Mouse (Mus musculus) heart, postnatal 0 days (tissue): ENCODE results near the gene Kcnt2. TPM values are rescaled to one million over a fixed set of nuclear protein-coding genes. Genes with fewer than 3 reads are reported as not detected.

ENCODE experiments used
- ATAC-seq: fragments of 200-750 bp; cut with Nextera tagmentation; 2 replicates; pipeline ENCODE4 v1.8.0; 2017; ENCODE audit warnings: low read depth, moderate number of reproducible peaks, moderate library complexity; ENCODE audit not compliant: insufficient read depth
- DNase-seq: peaks from one replicate; pipeline ENCODE4 v3.0.0-alpha.2; 2016; ENCODE audit warnings: low spot score
- H3K27ac ChIP-seq: fragments of 300-500 bp; sonication (generic); 2 replicates; pipeline ENCODE4 v1.5.1; 2014; ENCODE audit warnings: low read depth, mild to moderate bottlenecking
- H3K27me3 ChIP-seq: fragments of 300-500 bp; sonication (generic); 2 replicates; pipeline ENCODE4 v1.6.1; 2014; ENCODE audit warnings: low read length, mixed read lengths; ENCODE audit not compliant: control insufficient read depth, insufficient read depth
- H3K36me3 ChIP-seq: fragments of 300-500 bp; sonication (generic); replicated peaks from 2 replicates; pipeline ENCODE4 v1.6.1; 2014; ENCODE audit warnings: low read length, mixed read lengths; ENCODE audit not compliant: control insufficient read depth, insufficient read depth
- H3K4me1 ChIP-seq: fragments of 300-500 bp; sonication (generic); 2 replicates; pipeline ENCODE4 v1.6.1; 2014; ENCODE audit warnings: antibody characterized with exemption; ENCODE audit not compliant: control insufficient read depth, insufficient read depth
- H3K4me2 ChIP-seq: fragments of 300-500 bp; sonication (generic); 2 replicates; pipeline ENCODE4 v1.6.1; 2014; ENCODE audit warnings: low read depth, mild to moderate bottlenecking, low read length, moderate library complexity
- H3K4me3 ChIP-seq: fragments of 300-500 bp; sonication (generic); 2 replicates; pipeline ENCODE4 v1.5.1; 2014; ENCODE audit warnings: low read depth, low read length
- H3K9ac ChIP-seq: fragments of 300-500 bp; sonication (generic); replicated peaks from 2 replicates; pipeline ENCODE4 v1.6.1; 2014; ENCODE audit warnings: low read depth, low read length, mixed read lengths
- H3K9me3 ChIP-seq: fragments of 300-500 bp; sonication (generic); replicated peaks from 2 replicates; pipeline ENCODE4 v1.6.1; 2016; ENCODE audit warnings: low read length; ENCODE audit not compliant: control insufficient read depth
- CTCF ChIP-seq: IDR thresholded peaks from 2 replicates; pipeline ENCODE4 v1.5.1; 2016; ENCODE audit warnings: antibody characterized with exemption, control low read depth, low read depth
- EP300 ChIP-seq: IDR thresholded peaks from 2 replicates; pipeline ENCODE4 v1.6.1; 2016; ENCODE audit warnings: antibody characterized with exemption, low read depth
- WGBS: fragments of 180-500 bp; shearing (Covaris S2); extraction: QIAGEN DNeasy Blood & Tissue Kit; methylation state at CpG from one replicate; pipeline ENCODE4 v1.1.7; 2014; 5-methylcytosine and 5-hydroxymethylcytosine counted together
- polyA plus RNA-seq: library from polyadenylated mRNA; unstranded; fragments of >200 nt; fragmentation: Nextera tagmentation; extraction: Ambion mirVana; gene quantifications from 2 replicates; pipeline ENCODE4 v1.2.1, GENCODE M21; 2015
- total RNA-seq: library from RNA; depleted of rRNA; stranded (reverse); fragments of >200 nt; gene quantifications from 2 replicates; pipeline ENCODE4 v1.2.3, GENCODE M21; 2014; ENCODE audit warnings: low replicate concordance

The Kcnt2 gene
- total and polyA plus RNA-seq, 2 experiments from 2014 or later, result 0.38 to 0.42 TPM

DNA sequence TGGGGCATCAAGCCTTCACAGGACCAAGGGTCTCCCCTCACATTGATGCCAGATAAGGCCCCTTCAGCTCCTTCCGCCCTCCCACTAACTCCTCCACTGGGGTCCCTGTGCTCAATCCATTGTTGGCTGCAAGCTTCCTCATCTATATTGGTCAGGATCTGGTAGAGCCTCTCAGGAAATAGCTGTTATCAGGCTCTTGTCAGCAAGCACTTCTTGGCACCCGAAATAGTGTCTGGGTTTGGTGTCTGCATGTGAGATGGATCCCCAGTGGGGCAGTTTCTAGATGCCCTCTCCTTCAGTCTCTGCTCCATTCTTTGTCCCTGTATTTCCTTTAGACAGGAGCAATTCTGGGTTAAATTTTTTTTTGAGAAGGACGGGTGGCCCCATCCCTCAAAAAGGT is 79.1 kb downstream of the Kcnt2 start:
- TF ChIP-seq EP300 (no peak), CTCF (no peak)
- DNase-seq, result no peak
- H3K36me3 ChIP-seq, result no peaks in the 10 kb centered on the region
- no peaks in the 10 kb centered on the region for H3K27me3 ChIP-seq
- no peak overlapping the region for H3K27ac ChIP-seq
- H3K9ac ChIP-seq, result no peak overlapping the region
- ATAC-seq, result no peak
- H3K4me3 ChIP-seq, result no peak overlapping the region
- WGBS, result 48% methylated on average over 3 of the region's 3 CpGs
- no peaks in the 10 kb centered on the region for H3K9me3 ChIP-seq
- H3K4me1 ChIP-seq, result no peaks in the 10 kb centered on the region
- H3K4me2 ChIP-seq, result no peak overlapping the region

DNA sequence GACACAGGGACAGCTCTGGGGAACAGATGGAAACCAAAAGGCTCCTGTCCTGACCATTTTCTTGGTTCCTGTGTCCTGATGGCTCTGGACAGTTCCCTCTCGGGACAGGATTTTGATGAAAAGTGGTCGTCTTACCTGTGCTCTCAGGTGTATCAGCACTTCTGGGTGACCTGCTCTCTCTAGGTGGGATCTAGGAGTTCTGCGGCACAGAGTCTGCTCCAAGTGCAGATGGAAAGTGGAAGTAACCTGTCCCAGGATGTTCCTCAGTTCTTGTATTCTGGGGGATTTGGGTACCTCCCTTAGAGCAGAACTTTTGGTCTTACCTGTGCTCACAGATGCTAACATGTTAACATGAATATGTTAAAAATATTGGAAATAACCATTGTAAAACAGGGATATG is 80.8 kb downstream of the Kcnt2 start:
- 75% methylated on average over 3 of the region's 3 CpGs for WGBS
- Histone ChIP-seq H3K4me2 (no peak overlapping the region), H3K9me3 (no peaks in the 10 kb centered on the region), H3K27me3 (no peaks in the 10 kb centered on the region), H3K4me3 (no peak overlapping the region), H3K27ac (no peak overlapping the region), H3K9ac (no peak overlapping the region), H3K4me1 (no peaks in the 10 kb centered on the region), H3K36me3 (no peaks in the 10 kb centered on the region)
- DNase-seq, result no peak
- no peak for ATAC-seq
- TF ChIP-seq EP300, result no peak

DNA sequence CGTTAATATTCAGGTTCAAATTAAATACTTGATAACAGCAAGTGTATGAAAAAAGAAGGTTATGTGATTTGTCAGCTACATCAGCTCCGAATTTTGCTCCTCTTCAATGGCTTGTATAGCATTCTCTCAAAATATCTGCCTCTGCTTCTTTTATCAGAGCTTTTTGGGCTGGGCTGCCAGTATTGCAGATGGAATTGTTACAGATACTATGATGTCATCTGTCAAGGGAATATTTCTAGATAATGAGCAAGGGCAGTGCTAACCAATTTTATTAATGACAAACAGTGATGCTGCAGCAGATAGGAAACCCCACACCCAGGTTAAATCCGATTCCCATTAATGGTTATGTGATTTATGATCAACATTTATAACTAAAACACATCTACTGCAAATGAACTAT is 87.7 kb downstream of the Kcnt2 start:
- H3K27ac ChIP-seq, result no peak overlapping the region
- no peaks in the 10 kb centered on the region for H3K4me1 ChIP-seq
- ATAC-seq, result no peak
- no peak for TF ChIP-seq CTCF
- no peak for TF ChIP-seq EP300
- DNase-seq, result no peak
- H3K9me3 ChIP-seq, result no peaks in the 10 kb centered on the region
- no peak overlapping the region for H3K9ac ChIP-seq
- no peak overlapping the region for H3K4me3 ChIP-seq
- no peaks in the 10 kb centered on the region for H3K36me3 ChIP-seq
- 73% methylated on average over 3 of the region's 3 CpGs for WGBS
- H3K4me2 ChIP-seq, result no peak overlapping the region
- no peaks in the 10 kb centered on the region for H3K27me3 ChIP-seq

DNA sequence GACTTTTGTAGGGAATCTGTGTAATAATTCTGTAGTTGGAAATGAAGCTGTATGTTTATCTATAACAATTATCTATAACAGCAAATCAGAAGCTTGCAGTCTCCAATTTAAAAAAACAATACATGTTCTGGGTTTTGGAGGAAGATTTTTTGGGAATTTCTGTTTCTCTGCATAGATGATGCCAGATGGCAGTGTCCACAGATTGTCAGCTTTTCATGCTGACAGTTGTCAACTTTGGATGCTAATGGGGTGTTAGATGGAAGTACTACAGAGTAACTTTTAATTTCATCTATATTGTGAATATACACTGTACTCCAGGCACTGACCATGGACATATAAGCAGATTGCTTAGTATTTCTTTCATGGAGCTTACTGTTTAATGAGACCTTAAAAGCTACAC is 92.5 kb downstream of the Kcnt2 start:
- H3K4me1 ChIP-seq, result no peaks in the 10 kb centered on the region
- H3K9me3 ChIP-seq, result no peaks in the 10 kb centered on the region
- no peak for TF ChIP-seq EP300
- no peak for TF ChIP-seq CTCF
- H3K9ac ChIP-seq, result no peak overlapping the region
- DNase-seq (no peak), ATAC-seq (no peak)
- H3K36me3 ChIP-seq, result no peaks in the 10 kb centered on the region
- H3K27me3 ChIP-seq, result no peaks in the 10 kb centered on the region
- H3K4me3 ChIP-seq, result no peak overlapping the region
- no peak overlapping the region for H3K4me2 ChIP-seq
- H3K27ac ChIP-seq, result no peak overlapping the region

DNA sequence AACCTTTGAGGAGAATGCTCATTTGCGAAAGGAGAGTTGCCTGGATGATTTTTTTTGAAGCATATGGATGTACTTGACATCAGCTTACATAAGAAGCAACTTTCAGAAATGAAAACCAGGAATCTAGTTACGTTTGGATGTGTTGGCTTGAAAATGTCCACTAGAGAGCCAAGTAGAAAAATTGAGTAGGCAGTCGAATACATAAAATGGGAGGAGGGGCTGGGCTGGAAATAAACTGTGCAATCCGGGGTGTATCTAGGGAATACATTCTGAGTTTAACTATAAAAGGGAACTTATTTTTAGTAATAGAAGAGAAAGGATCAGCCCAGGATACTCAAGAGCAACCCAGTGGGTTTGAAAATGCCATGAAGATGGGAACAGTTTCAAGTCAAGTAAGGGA is 93.4 kb downstream of the Kcnt2 start:
- Histone ChIP-seq H3K9me3 (no peaks in the 10 kb centered on the region), H3K36me3 (no peaks in the 10 kb centered on the region), H3K4me3 (no peak overlapping the region), H3K27me3 (no peaks in the 10 kb centered on the region), H3K27ac (no peak overlapping the region), H3K4me1 (no peaks in the 10 kb centered on the region), H3K4me2 (no peak overlapping the region), H3K9ac (no peak overlapping the region)
- 68% methylated on average over 4 of the region's 4 CpGs for WGBS
- DNase-seq (no peak), ATAC-seq (no peak)
- TF ChIP-seq CTCF, result no peak
- TF ChIP-seq EP300, result no peak

DNA sequence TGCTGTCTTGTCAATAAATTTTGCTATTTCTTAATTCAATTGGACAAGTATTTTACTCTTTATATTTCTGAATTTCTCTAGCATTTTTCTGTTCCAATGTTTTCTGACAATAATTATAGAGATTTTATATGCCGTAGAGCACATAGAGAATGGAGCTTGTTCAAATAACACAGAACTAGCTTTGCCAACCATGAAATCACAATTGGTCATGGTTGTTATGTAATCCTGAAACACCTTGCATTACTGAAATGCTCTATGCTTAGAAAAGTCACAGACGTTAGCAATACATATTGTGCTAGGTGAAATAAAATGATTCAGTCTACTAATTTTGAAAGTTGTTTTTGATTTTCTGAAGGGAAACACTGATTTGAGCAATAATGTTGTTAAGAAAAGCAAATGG is 118.8 kb downstream of the Kcnt2 start:
- ATAC-seq (no peak), DNase-seq (no peak)
- Histone ChIP-seq H3K9ac (no peak overlapping the region), H3K4me2 (no peak overlapping the region), H3K4me1 (no peaks in the 10 kb centered on the region), H3K4me3 (no peak overlapping the region), H3K9me3 (no peaks in the 10 kb centered on the region), H3K27ac (no peak overlapping the region), H3K36me3 (no peaks in the 10 kb centered on the region), H3K27me3 (no peaks in the 10 kb centered on the region)
- no peak for TF ChIP-seq CTCF
- no peak for TF ChIP-seq EP300
- 81% methylated on average over 2 of the region's 2 CpGs for WGBS
